Mouse (Mus musculus) brain, embryonic 14.5 days (tissue): ENCODE results near the gene Prrt1. TPM values are rescaled to one million over a fixed set of nuclear protein-coding genes. Genes with fewer than 3 reads are reported as not detected.

Experiments used
- DNase-seq: peaks from one replicate; pipeline ENCODE4 v3.0.0-alpha.2; 2011; ENCODE audit warnings: low read depth
- CTCF ChIP-seq: fragments of 200-500 bp; IDR thresholded peaks from 2 replicates; pipeline ENCODE4 v1.5.1; 2012; ENCODE audit warnings: inconsistent platforms, mild to moderate bottlenecking, moderate library complexity, borderline replicate concordance; ENCODE audit not compliant: insufficient read depth, insufficient read length; ENCODE audit errors: extremely low read depth
- POLR2A ChIP-seq: fragments of 200-500 bp; IDR thresholded peaks from 2 replicates; pipeline ENCODE4 v1.6.1; 2012; ENCODE audit warnings: mild to moderate bottlenecking, inconsistent platforms, borderline replicate concordance; ENCODE audit not compliant: poor library complexity, insufficient read depth, insufficient read length, severe bottlenecking; ENCODE audit errors: extremely low read depth
- polyA plus RNA-seq: library from polyadenylated mRNA; depleted of rRNA; stranded (reverse); fragments of >200 nt; gene quantifications from 2 replicates; pipeline ENCODE4 v1.2.3, GENCODE M21; 2012

Prrt1 gene
- polyA plus RNA-seq, 1 experiment, result 63.8 TPM

DNA sequence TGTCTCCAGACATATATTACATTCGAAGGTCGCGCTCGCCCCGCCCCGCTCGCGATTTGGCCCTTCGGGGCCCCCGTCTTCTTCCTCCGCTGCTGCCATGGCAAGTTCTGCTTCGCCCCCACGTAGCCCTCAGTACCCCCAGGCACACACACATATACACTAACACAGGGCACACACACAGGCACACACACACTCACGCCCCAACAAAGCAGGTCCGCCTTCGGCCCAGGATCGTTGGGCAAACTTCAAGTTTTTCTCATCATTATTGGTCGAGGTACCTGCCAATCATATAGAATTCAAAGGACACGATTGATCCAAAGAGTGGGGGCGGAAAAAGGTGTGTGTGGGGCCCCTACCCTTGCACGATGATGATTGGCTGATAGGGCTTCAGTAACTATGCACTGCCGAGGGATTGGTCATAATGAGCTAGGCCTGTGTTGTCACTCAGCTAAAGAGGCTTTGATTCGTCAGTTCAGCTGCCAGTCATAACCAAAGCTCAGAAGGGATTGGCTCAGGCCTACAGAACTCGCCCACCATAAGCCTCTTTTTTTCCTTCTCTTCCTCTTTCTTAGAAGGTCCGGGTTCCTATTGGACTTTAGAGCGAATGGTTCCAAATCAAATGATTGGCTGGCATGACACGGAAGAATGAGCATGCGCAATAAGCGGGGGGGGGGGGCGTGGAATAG, 25.8 kb upstream of the Prrt1 start, which contains the start of gene Rnf5:
Gene Rnf5, minus strand, starts transcription at position 316 of the 686 bp plus-strand sequence.
- DNase-seq, result peak; percentile 100
- peak; percentile 15; the same call in 1 of the 2 replicates for TF ChIP-seq POLR2A
- no peak for TF ChIP-seq CTCF

DNA sequence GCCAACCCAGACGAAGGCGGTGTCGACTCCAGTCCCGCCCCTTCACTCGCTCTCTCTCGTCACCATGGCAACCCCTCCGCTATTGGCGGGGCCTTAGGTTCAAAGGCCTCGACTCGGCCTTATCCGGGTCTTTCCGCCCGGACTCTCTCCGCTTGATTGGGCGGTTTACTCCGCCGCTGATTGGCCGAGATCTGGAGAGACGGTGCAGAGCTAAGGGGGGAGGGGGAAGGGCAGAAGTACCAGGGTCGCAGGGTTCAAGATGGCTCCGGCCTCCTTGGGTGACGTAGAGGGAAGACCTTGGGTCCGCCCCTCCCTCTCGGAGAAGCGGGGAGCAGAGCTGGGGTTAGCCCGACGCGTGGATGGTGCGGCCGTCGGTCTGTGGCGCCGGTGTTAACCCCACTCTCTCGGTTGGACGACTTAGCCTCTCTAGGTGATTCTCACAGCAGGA, 25.2 kb upstream of the Prrt1 start, which contains the start of gene Agpat1:
Gene Agpat1, plus strand, starts transcription at position 202 of the 448 bp plus-strand sequence.
- no peak for DNase-seq
- TF ChIP-seq CTCF, result no peak
- TF ChIP-seq POLR2A, result peak; percentile 45; the same call in 1 of the 2 replicates

DNA sequence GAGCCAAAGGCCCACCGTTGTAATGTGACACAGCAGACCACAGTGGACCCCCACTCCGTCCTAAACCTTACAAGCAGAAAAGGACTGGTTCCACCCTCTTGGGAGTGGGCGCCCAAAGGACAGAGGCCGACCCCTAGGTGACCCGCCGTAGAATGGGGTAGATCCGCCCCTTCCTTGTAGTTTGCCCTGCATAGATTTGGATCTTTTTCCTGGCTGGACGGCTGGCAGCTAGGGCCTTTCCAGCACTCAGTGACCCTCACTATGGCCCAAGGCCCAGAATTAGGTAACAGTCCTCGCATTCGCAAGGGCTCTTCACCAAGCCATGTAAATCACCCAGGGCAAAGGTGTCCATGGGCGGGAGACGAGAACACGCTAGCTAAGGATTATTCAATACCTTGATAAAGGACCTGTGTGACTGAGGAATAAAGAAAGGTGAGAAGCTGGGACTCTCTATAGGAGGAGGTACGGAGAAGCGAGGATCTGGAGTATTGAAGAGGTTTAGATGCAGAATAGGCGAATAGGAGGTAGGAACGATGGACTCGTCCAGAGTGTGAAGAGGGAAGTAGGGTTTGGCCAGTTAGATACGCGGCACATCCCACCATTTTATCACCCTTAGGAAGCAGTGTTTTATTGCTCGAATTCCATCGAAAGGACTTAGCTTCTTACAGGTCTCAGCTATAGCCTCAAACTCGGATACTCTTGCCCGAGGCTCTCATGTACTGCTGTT, 24.7 kb upstream of the Prrt1 start:
- no peak for DNase-seq
- TF ChIP-seq POLR2A, result no peak
- TF ChIP-seq CTCF, result no peak

DNA sequence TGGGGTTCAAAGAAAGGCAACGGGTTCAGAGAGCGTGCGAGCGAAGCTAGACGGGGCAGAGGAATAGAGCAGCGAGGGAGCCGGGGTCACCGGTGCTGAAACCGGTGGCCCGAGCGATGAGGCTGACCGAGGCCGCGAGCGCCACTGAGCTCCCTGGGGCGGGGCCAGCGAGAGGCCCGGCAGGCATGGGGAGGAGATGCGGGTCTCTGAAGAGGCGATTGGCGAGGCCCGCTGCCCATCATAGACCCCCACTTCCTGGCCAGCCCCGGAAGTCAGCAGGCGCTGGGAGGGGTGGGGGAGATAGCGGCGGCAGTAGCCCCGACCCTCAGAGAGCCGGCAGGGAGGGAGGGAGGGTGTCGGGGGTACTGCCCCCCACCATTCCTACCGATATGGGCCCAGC, 23.7 kb upstream of the Prrt1 start:
- TF ChIP-seq POLR2A (peak; percentile 85), CTCF (no peak)

DNA sequence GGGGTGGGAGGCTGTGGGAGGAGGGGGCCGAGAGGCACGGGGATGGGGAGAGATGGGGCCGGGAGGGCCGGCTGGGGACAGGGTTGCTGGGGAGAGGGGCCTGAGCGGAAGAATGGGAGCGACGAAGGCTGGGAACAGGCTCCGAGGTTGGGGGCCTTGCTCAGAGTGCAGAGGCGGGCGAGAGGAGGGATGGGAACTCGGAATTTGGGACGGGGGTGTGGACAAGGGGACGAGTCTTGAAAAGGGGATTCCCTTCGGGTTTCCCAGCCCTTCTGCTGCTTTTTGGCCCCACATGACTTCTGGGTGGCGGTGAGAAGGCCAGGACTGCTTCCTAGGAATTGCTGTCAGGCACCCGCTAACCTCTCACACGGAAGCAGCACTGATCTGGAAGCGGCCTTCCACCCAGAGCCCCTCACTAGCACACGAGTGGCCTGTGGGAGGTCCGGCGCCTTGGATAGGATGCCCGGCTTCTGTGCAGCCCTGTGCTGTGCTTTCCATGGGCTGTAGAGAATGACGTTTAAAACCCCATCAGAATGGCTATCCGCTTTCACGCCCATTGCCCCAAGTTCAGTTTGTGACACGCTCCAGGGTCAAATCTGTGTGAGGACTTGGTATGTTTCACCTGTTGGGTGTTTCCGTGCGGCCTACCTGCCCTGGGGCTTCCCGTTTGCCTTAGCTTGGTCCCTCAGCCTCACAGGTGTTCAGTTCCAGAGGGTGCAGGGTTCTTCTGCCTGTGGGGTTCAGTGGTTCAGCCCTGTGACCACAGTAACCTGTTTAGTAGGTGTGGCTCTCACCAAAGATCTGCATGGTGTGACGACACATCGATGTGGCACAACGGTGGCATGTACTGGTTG, 22.9 kb upstream of the Prrt1 start:
- TF ChIP-seq POLR2A (no peak), CTCF (no peak)
- no peak for DNase-seq

More for the DNA sequence above, 23.7 kb upstream of the Prrt1 start:
- peak; percentile 99 for DNase-seq

DNA sequence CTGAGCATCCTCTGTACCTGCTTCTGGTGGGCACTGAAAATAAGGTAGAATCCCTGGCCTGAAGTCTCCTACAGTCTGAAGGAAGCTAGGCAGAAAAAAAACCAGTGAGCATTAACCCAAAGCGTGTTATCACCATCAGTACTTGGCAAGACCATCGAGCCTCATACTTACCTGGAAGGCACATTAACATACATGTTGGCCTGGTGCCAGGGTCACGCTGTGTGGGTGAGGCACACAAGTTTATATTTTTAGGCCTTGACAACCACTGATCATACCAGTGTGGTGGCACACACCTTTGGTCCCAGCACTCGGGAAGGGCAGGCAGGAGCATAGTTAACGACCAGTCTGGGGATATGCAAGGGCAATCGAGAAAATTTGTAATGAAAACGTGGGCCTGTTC, 21.3 kb upstream of the Prrt1 start:
- TF ChIP-seq CTCF (no peak), POLR2A (no peak)
- DNase-seq, result no peak

DNA sequence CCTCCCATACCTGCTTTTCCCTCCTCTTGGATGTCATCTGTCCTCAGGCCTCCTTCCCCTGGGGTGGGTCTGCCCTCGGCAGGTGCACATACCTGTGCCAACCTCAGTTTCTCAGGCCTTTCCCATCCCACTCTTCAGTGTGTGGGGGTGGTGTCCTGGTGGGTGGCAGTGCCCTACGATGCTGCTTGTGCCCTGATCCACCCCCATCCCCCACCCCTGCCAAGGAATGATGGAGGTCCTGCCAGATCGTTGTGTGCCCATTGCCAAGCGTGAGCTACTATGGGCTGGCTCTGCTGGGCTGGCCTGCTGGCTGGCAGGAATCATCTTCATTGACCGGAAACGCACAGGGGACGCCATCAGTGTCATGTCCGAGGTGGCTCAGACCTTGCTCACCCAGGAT, 18.3 kb upstream of the Prrt1 start:
- DNase-seq, result no peak
- no peak for TF ChIP-seq POLR2A
- no peak for TF ChIP-seq CTCF

DNA sequence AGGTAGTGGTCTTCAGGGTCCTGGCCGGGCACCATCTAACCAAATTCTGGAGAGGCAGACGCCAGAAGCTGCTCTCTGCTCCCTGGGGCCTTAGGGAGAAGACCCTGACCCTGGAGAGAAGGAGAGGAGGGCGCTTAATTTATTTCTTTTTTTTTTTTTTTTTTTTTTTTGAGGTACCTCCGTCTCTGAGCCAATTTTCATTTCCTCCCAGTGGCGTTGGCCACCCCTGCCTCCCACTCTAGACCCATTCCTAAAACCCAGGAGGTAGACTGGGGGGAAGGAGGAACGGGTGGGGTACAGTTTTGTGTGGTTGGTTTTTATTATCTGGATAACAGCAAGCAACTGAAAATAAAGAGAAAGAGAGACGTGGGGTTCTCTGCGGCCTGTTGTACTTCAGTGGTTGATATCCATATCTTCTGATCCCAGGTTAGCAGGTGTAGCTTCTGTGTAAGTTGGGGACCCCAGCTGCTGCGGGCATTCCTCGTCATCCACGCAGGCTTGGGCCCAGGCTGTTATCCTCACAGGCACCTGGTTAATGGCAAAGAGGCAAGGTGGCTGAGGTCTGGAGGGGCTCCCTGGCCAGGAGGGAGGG, 16.2 kb upstream of the Prrt1 start:
- TF ChIP-seq CTCF, result no peak
- no peak for TF ChIP-seq POLR2A
- no peak for DNase-seq

DNA sequence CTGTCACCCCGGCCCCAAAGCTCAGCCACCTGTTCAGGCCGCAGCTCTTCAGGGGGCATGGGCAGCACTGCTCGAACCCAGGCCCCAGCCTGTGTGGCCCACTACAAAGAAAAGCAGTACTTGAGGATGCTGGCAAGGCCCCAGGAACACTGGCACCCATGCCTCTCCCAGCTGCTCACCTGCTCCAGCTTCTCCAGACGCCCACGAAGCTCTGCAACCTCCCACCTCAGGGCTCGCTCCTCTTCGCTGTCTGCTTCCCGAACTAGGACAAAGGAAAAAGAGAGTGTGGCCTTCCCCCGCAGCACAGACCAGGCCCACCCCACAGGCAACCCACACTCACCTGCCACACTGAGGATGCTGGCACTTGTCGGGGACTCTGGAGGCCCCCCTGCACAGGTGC, 15.5 kb upstream of the Prrt1 start:
- DNase-seq, result no peak
- TF ChIP-seq CTCF, result no peak
- no peak for TF ChIP-seq POLR2A

DNA sequence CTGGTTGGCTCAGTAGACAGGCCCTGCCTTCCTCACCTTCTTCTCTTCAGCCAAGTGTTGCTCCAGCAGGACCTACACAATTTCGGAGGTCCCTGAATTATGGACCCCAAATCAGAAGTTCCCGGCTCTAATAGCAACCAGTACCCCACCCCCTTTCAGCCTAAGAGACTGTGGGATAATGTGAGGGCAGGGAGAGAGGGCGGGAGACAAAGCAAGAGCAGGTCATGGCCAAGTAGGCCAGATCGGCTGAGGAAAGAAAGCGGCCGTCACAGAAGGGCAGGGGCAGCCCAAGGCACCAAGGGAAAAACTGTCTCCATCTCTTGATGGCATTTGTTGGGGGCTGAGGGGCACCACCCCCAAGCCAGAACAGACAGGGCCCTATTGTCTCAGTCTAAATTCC, 13.5 kb upstream of the Prrt1 start, which contains the start of gene Egfl8:
Gene Egfl8, minus strand, starts transcription at position 101 of the 400 bp plus-strand sequence.
- no peak for TF ChIP-seq CTCF
- TF ChIP-seq POLR2A, result no peak
- DNase-seq, result no peak
